Mouse (Mus musculus): ENCODE measurements around the gene Hirip3. TPM values are rescaled to one million over a fixed set of nuclear protein-coding genes. Genes with fewer than 3 reads are reported as not detected.
A peak's percentile ranks its signal among the peaks of the same experiment; 100 is the strongest.

Hirip3 gene
- total RNA-seq, 2 experiments from 2014 or later, result 6.1 to 8.5 TPM

GRCm38 (mm10) chr7:126848794-126849193 is 13.0 kb upstream of the Hirip3 start:
- DNase-seq, result no peak
- intact Hi-C loops (cut with DNase I; ENCODE audit: low total_unique reads), result no loop called here

- intact Hi-C loops (cut with DNase I; ENCODE audit: low total_unique reads), result no loop called here
- DNase-seq, result no peak
These were observed 11.6 kb upstream of the Hirip3 start for GRCm38 (mm10) chr7:126850161-126850560.

- intact Hi-C loops (cut with DNase I; ENCODE audit: low total_unique reads), result no loop called here
- DNase-seq, result no peak
These were observed 10.6 kb upstream of the Hirip3 start for GRCm38 (mm10) chr7:126851192-126851591.

GRCm38 (mm10) chr7:126853454-126853853 is 8.3 kb upstream of the Hirip3 start:
- intact Hi-C loops (cut with DNase I; ENCODE audit: low total_unique reads), result no loop called here
- no peak for DNase-seq

GRCm38 (mm10) chr7:126855641-126856040 is 6.1 kb upstream of the Hirip3 start:
- intact Hi-C loops (cut with DNase I; ENCODE audit: low total_unique reads), result loop anchor here (5.0 kb wide), 1 partner anchor 33 kb away; no protein-coding TSS in a partner anchor
- no peak for DNase-seq

GRCm38 (mm10) chr7:126856741-126857420 is 4.9 kb upstream of the Hirip3 start:
- intact Hi-C loops (cut with DNase I; ENCODE audit: low total_unique reads), result loop anchor here (5.0 kb wide), 1 partner anchor 35 kb away; no protein-coding TSS in a partner anchor

GRCm38 (mm10) chr7:126860987-126861386 is 785 bp upstream of the Hirip3 start:
- no peak for DNase-seq
- intact Hi-C loops (cut with DNase I; ENCODE audit: low total_unique reads), result no loop called here

More at GRCm38 (mm10) chr7:126856741-126857420, 4.9 kb upstream of the Hirip3 start:
- DNase-seq, result no peak

GRCm38 (mm10) chr7:126862147-126862784 is 494 bp downstream of the Hirip3 start, which contains the start of gene Ino80e:
Gene Ino80e, minus strand, starts transcription at chr7:126862377.
- peak; percentile 94 for DNase-seq
- intact Hi-C loops (cut with DNase I; ENCODE audit: low total_unique reads), result no loop called here

GRCm38 (mm10) chr7:126863791-126864190 is 2.0 kb downstream of the Hirip3 start:
- DNase-seq, result no peak
- intact Hi-C loops (cut with DNase I; ENCODE audit: low total_unique reads), result no loop called here

- intact Hi-C loops (cut with DNase I; ENCODE audit: low total_unique reads), result no loop called here
- no peak for DNase-seq
These were observed 5.8 kb downstream of the Hirip3 start for GRCm38 (mm10) chr7:126867534-126867933.

GRCm38 (mm10) chr7:126868003-126868402 is 6.2 kb downstream of the Hirip3 start:
- intact Hi-C loops (cut with DNase I; ENCODE audit: low total_unique reads), result no loop called here
- no peak for DNase-seq

GRCm38 (mm10) chr7:126869780-126870519 is 8.2 kb downstream of the Hirip3 start:
- intact Hi-C loops (cut with DNase I; ENCODE audit: low total_unique reads), result no loop called here
- no peak for DNase-seq

- intact Hi-C loops (cut with DNase I; ENCODE audit: low total_unique reads), result no loop called here
- DNase-seq, result no peak
These were observed 8.7 kb downstream of the Hirip3 start for GRCm38 (mm10) chr7:126870520-126870891.

GRCm38 (mm10) chr7:126877239-126877638 is 15.5 kb downstream of the Hirip3 start:
- intact Hi-C loops (cut with DNase I; ENCODE audit: low total_unique reads), result no loop called here
- no peak for DNase-seq

GRCm38 (mm10) chr7:126881040-126881439 is 19.3 kb downstream of the Hirip3 start:
- no peak for DNase-seq
- intact Hi-C loops (cut with DNase I; ENCODE audit: low total_unique reads), result no loop called here

- no peak for DNase-seq
- intact Hi-C loops (cut with DNase I; ENCODE audit: low total_unique reads), result no loop called here
These were observed 22.0 kb downstream of the Hirip3 start for GRCm38 (mm10) chr7:126883731-126884181.

GRCm38 (mm10) chr7:126884286-126885164 is 22.8 kb downstream of the Hirip3 start, which contains the start of gene Taok2:
Gene Taok2, minus strand, starts transcription at chr7:126884703.
- intact Hi-C loops (cut with DNase I; ENCODE audit: low total_unique reads), result no loop called here
- peak; percentile 98 for DNase-seq

GRCm38 (mm10) chr7:126887281-126887680 is 25.5 kb downstream of the Hirip3 start:
- intact Hi-C loops (cut with DNase I; ENCODE audit: low total_unique reads), result no loop called here
- DNase-seq, result no peak

GRCm38 (mm10) chr7:126888852-126889251 is 27.1 kb downstream of the Hirip3 start:
- no peak for DNase-seq
- intact Hi-C loops (cut with DNase I; ENCODE audit: low total_unique reads), result no loop called here
